26 mouse cellular contexts compared by ENCODE assay signal in genomic region chr1:53333527-53333926, GRCm38 (mm10). TPM values are rescaled to one million over a fixed set of nuclear protein-coding genes. Genes with fewer than 3 reads are reported as not detected.
"Had no signal": no experiment of that assay in that cellular context is flagged by ENCODE, and none has a peak within 500 bp of the region (broad histone marks: within the 10 kb centered on the region; RNA-seq: fewer than 3 reads in every experiment).

No protein-coding gene starts in this region.

RNA-seq across cellular contexts. Expression of gene Asdurf, which starts 18.9 kb away (rescaled TPM):
- polyA plus RNA-seq: limb, embryonic 10.5 days; limb, embryonic 15.5 days; liver, adult 2 months; liver, embryonic 11.5 days; liver, embryonic 12.5 days; lung, adult 2 months; lung, embryonic 15.5 days; midbrain, embryonic 10.5 days; midbrain, embryonic 12.5 days; midbrain, embryonic 16.5 days; myocyte had no signal

RNA-seq across cellular contexts. Expression of gene Gm28551, which starts 18.9 kb away (rescaled TPM):
- polyA plus RNA-seq: liver, adult 2 months; lung, adult 2 months; macrophage had no signal

RNA-seq across cellular contexts. Expression of gene Gm28778, which starts 36.6 kb away (rescaled TPM):
- polyA plus RNA-seq: limb, embryonic 10.5 days; limb, embryonic 11.5 days; limb, embryonic 12.5 days; limb, embryonic 13.5 days; limb, embryonic 15.5 days; liver, embryonic 11.5 days; liver, embryonic 12.5 days; liver, postnatal 0 days; lung, embryonic 14.5 days; lung, embryonic 15.5 days; lung, embryonic 16.5 days; lung, postnatal 0 days; macrophage; midbrain, embryonic 10.5 days; midbrain, embryonic 11.5 days; midbrain, embryonic 12.5 days; midbrain, embryonic 13.5 days; midbrain, embryonic 14.5 days; midbrain, embryonic 15.5 days; midbrain, embryonic 16.5 days; midbrain, postnatal 0 days; myocyte; neural tube, embryonic 11.5 days; neural tube, embryonic 12.5 days had no signal
